Mouse (Mus musculus) fat pad, adult 2 months (tissue): ENCODE measurements at regions not wholly inside any gene's neighbourhood (a gene's known extent, or its start where the extent isn't known, plus 50 kb on each side); places are given as distances from the start of the nearest gene placed in this dataset.

Experiments used
- DNase-seq: peaks from one replicate; pipeline ENCODE4 v3.0.0-alpha.2; 2011; ENCODE audit warnings: low read depth, low spot score; ENCODE audit errors: extremely low read depth

GRCm38 (mm10) chr10:38147421-38147820 is 674.2 kb downstream of the Rfpl4b start:
- DNase-seq: no peak

DNA sequence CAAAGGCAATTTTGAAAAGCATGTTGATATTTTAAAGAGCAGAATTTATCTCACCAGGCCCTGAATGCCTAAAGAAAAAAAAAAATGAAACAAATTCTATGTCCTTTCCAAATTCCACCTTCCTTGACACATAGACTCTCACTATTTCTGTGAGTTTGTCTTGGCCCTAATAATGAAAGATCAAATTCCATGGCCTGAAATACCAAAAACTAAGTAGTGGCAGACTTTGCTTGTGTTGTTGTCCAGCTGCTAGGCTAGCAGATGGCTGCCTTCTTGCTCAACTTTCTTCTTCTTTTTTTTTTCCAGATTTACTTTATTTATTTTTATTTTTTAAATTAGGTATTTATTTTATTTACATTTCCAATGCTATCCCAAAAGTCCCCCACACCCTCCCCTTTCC is 682.4 kb downstream of the Rfpl4b start:
- DNase-seq: no peak

- no peak for DNase-seq
Measured at GRCm38 (mm10) chr10:38121911-38122573, 699.5 kb downstream of the Rfpl4b start.

- DNase-seq: no peak
Measured at GRCm38 (mm10) chr10:38118601-38119000, 703.0 kb downstream of the Rfpl4b start.

DNA sequence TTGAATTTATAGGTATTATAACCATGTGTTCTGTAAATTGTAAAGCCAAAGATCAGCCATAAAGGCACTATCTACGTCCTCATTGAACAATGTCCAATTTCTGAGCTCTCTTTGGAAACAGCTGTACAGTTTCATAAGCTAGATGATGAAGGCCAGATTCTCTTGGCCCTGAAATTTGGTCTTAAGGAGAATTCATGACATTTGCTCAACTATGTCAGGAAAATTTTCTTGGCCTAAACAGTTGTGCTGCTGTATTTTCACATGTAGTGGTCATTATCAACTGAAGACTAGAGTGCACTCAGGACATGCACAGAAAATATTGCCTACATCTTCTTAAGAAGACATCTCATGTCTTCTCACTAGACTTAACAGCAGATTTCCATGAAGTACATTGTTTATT is 705.1 kb downstream of the Rfpl4b start:
- DNase-seq: no peak

DNA sequence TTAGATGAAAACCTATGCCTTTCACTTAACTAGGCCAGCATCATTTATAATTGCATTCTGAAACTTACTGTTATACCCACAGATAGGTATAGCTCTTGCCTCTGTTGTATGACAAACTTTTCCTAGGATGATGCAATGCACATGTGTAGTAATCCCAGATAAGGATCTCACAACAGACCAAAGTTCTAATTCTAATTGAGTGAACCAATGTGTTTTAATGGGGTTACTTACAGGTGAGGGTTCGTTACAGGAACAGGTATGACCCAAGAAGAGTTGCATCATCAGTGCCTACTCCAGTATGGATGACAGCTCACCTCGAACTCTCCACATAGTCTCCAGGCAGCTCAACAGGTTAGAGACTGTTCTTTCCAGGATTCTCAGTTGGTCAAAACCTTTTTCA is 707.4 kb downstream of the Rfpl4b start:
- DNase-seq: peak; percentile 57

DNA sequence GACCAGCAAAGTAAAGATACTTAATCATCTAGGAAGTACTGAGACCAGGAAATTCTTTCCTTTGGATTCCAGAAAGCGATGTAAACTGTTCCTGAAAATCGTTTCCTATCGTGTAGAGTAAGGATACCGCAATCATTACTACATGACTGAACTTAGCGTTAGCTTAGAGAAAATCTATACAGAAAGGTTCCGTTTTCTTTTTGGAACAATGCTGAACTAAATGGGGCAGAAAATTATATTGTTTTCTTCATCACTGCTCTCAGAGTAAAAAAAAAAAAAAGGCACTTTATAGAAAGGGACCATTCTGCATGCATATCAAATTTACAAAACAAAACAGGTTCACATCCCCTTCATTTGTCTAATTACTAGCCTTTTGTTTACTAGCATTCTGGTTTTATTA is 713.0 kb downstream of the Rfpl4b start:
- no peak for DNase-seq

DNA sequence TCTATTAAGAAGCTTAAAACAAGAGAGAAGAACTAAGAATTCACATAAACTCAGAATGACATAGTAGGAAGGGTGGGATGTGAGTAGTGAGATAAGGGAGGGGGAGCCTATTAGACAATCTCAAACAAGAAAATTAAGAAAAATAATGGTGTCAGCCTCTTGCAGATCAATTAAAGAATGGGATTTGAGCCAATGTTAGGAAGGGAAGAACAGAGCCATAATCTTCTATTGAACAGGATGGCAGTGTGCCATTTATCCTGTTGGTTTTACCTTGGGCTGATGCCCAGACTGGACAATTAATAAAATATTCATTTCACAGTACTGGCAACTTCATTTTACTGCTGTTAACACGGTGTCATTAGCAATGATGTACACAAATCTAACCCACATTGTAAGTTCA is 718.0 kb downstream of the Rfpl4b start:
- DNase-seq: no peak

DNA sequence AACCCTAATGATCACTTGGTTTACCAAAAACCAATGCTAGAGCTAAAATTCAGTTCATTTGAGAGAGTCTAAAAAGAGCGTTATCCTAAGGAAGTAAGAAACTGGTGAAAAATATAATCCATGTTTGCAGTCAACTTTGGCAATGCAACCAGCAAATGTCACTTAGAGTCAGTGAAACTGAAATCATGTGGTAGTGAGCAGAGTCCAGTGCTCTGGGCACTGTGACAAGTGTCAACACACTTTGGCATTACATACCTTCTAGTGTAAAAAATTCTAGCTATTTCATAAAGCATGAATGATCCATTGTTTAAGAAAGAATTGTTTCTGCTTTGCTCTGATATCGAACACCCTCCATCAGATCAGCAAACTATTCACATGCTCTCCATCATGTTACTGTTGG is 743.1 kb downstream of the Rfpl4b start:
- no peak for DNase-seq

GRCm38 (mm10) chr10:38072394-38072793 is 749.2 kb downstream of the Rfpl4b start:
- no peak for DNase-seq

DNA sequence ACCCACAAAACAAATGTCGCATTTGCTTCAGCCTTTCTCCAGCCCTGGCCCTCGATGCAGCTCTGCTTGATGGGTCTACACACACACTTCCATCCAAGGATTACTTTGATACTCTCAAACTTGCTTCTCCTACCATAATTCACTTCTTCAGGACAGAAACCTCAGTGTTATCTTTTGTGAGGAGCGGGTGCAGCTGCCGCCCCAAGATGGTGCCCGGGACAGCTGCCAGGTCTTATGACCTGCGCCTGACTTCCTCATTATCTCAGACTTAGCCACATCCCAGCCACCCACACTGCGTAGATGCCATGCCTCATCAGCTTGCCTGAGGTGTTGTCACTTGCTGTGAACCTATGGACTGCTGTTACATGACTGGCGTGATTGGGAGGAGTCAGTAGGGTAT is 762.5 kb downstream of the Rfpl4b start:
- peak; percentile 23 for DNase-seq

- DNase-seq: no peak
Measured at GRCm38 (mm10) chr10:38010452-38010851, 811.1 kb downstream of the Rfpl4b start.

- no peak for DNase-seq
Measured at GRCm38 (mm10) chr10:37995691-37996445, 825.7 kb downstream of the Rfpl4b start.

DNA sequence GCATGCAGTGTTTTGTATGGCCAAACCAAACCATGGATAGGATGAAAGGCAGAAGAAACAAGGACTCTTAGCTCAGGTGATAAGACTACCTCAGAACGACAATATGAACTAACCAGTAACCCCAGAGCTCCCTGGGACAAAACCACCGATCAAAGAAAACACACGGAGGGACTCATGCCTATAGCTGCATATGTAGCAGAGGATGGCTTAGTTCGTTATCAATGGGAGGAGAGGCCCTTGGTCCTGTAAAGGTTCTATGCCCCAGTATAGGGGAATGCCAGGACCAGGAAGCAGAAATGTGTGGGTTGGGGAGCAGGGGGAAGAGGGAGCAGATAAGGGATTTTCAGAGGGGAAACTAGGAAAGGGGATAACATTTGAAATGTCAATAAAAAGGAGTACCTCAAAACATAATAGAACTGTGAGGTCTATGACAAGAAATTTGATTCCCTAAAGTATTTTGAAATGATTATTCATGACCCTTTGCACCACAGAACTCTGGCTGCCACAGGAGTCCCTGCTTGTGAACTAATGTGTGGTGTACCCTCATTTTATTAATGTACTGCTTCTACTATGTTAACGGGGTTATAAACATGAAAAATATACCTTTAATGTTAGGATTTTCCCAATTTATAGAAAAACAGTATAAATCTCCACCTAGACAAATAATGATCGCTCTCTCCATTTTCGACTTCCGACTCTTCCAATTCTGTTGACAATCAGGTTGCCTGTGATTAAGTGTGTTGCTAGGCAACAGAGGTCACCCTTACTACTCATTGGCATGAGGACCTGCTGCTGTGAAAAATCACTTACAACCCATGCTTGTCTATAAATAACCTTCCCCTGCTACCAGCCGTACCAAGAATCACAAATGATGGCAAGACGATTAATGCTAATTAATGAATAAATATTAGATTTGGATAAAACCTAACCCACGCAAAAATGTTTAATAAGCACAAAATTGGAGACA is 833.0 kb downstream of the Rfpl4b start:
- no peak for DNase-seq

GRCm38 (mm10) chr10:37978899-37979539 is 840.3 kb upstream of the Marcks start:
- no peak for DNase-seq

GRCm38 (mm10) chr10:37960051-37960450 is 821.3 kb upstream of the Marcks start:
- no peak for DNase-seq

GRCm38 (mm10) chr10:37914780-37915179 is 776.1 kb upstream of the Marcks start:
- DNase-seq: no peak

- no peak for DNase-seq
Measured at GRCm38 (mm10) chr10:37911669-37912068, 772.9 kb upstream of the Marcks start.

DNA sequence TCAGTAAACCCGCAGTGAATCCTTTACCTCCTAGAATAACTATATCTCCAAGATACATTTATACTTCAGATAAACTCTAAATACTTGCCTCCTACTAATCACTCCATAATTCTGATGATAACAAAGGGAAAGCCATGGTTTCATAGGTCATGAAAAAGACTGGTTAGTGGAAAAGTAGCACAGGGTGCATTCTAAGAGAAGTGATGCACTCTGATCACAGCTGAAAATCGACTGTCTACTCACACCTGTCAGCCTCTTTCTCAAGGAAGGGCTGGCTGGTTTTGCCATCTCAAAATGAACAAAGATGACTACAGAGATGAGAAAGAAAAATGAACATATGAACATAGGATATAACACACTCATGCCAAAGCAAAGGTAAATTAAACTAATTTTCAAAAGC is 769.6 kb upstream of the Marcks start:
- no peak for DNase-seq

DNA sequence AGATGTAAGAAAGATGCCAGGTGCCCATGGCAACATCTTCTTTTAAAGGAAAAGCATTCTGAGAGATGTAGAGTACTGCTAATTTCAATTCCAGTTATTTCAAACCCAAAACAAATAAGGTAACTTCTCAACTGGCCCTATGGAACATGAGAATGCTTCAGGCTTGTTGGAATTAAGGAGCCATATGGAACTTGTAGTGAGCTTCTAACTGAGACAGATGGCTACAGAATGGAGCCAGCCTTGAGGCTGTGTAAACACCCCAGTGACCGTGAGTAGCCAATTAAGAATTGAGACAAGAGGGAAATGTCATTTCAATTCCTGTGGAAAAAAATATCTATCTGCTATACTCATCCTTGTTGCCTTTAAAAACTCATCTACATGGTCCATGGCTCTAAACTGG is 769.0 kb upstream of the Marcks start:
- DNase-seq: no peak

GRCm38 (mm10) chr10:37887961-37888360 is 749.2 kb upstream of the Marcks start:
- DNase-seq: no peak
